Mouse (Mus musculus): Measurements from ENCODE around the gene Astn1. TPM values are rescaled to one million over a fixed set of nuclear protein-coding genes. Genes with fewer than 3 reads are reported as not detected.

The Astn1 gene
- polyA plus RNA-seq (2014; fragmentation: Illumina TruSeq; extraction: RNeasy Lipid Tissue Mini Kit (QIAGEN cat#74804); ENCODE audit: low read depth, low replicate concordance): 0.05 TPM

GRCm38 (mm10) chr1:158361964-158362291, at the start of gene Astn1:
Gene Astn1 (plus strand): TSS chr1:158362273.

GRCm38 (mm10) chr1:158356051-158356461, 6.0 kb upstream of the Astn1 start, which contains the start of gene Brinp2:
Gene Brinp2 (minus strand): TSS chr1:158356326.

Other genes with a start within 250 kb of the Astn1 start
- 0.27 TPM for gene Brinp2, start 5.9 kb upstream of the Astn1 start, polyA plus RNA-seq (2014; fragmentation: Illumina TruSeq; extraction: RNeasy Lipid Tissue Mini Kit (QIAGEN cat#74804); ENCODE audit: low read depth, low replicate concordance)

Measured in adipose tissue, adult 10 weeks (tissue).